Mouse (Mus musculus): ENCODE measurements around the gene Serpina11. TPM values are rescaled to one million over a fixed set of nuclear protein-coding genes. Genes with fewer than 3 reads are reported as not detected.

Serpina11 gene
- polyA plus RNA-seq, 1 experiment from 2014 or later = not detected

DNA sequence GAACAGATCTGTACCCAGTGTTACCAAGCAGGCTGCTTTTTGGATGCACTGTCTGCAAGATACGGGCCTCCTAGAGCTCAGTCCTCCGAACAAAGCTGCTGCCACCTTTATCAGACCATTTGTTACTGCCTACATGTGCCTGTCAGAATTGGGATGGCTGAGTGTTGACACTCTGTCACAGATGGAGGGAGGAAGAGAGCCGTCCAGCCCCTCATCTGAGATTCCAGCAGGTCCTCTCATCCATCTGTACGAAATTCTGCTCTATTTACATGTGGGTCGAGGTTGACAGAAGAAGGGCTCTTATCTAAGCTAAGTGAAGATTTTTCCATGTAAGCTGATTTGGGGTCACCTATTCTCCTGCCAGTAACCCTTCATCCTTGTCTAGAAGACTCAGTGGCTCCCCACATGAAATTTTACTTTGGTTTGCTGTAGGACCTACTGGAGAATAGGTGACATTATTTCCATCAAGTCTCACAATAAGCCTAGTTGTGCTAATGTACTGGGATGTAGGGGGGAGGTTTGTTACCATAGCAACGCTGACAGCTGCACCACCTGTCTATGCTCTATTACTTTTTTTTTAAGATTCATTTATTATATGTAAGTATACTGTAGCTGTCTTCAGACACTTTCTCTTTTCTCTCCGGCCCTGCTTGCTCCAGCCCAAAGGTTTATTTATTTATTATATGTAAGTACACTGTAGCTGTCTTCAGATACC is 8.0 kb downstream of the Serpina11 start:
- Histone ChIP-seq H3K4me3 (ENCODE audit: low read length) (no peak overlapping the region), H3K27ac (ENCODE audit: low read depth, low read length) (no peak overlapping the region), H3K9ac (ENCODE audit: low read depth, low read length) (no peak overlapping the region), H3K4me2 (ENCODE audit: low read length) (no peak overlapping the region), H3K27me3 (replicated peaks; ENCODE audit: control insufficient read depth, insufficient read depth, low read length) (no peaks in the 10 kb centered on the region), H3K9me3 (ENCODE audit: control insufficient read depth, low read length) (no peaks in the 10 kb centered on the region), H3K36me3 (ENCODE audit: control insufficient read depth, insufficient read depth, low read length) (no peaks in the 10 kb centered on the region), H3K4me1 (ENCODE audit: control insufficient read depth, insufficient read depth, low read depth, low read length) (no peaks in the 10 kb centered on the region)
- peak; percentile 73 for ATAC-seq
- 72% methylated on average over 7 of the region's 7 CpGs for WGBS

DNA sequence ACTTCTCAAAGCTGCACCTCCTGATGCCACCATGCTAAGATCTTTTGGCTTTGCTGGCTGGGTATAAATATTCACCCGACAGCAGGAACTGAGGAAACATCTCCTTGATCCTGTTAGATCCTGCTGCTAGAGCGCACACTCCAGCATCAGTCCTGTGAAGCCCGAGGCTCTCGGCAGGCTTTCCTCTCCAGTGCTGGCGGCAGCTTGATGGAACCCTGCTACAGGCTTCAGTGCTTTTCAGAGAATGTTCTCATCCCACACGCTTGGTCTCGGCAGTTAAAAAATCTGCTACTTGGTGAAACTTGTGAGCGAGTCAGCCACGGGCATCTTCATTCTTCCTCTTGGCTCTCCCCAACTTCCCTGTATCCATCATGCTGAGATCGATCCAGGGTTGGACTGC is 11.5 kb downstream of the Serpina11 start:
- Histone ChIP-seq H3K4me1 (ENCODE audit: control insufficient read depth, insufficient read depth, low read depth, low read length) (no peaks in the 10 kb centered on the region), H3K4me2 (ENCODE audit: low read length) (no peak overlapping the region), H3K27me3 (replicated peaks; ENCODE audit: control insufficient read depth, insufficient read depth, low read length) (no peaks in the 10 kb centered on the region), H3K9ac (ENCODE audit: low read depth, low read length) (no peak overlapping the region), H3K36me3 (ENCODE audit: control insufficient read depth, insufficient read depth, low read length) (no peaks in the 10 kb centered on the region), H3K27ac (ENCODE audit: low read depth, low read length) (no peak overlapping the region), H3K9me3 (ENCODE audit: control insufficient read depth, low read length) (no peaks in the 10 kb centered on the region), H3K4me3 (ENCODE audit: low read length) (no peak overlapping the region)
- 90% methylated on average over 10 of the region's 10 CpGs for WGBS
- no peak for ATAC-seq

DNA sequence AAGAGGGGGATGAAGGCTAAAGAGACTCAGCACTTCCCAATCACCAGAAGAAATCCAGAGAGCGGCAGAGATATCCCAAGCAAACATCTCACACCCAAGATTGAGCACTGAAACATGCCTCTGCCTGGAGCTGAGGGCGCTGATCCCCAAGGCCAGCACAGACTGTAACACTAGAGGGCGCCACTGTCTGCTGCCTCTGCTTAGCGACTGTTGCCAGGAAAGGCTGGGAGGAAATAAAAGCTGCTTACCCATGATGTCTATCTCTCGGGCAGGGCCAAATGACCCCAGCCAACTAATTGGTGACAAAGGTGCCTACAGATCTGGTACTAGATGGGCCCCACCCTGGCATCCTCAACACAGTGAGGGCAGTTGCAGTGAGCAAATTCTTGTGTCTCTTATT is 11.9 kb downstream of the Serpina11 start:
- 27% methylated on average over 5 of the region's 5 CpGs for WGBS

DNA sequence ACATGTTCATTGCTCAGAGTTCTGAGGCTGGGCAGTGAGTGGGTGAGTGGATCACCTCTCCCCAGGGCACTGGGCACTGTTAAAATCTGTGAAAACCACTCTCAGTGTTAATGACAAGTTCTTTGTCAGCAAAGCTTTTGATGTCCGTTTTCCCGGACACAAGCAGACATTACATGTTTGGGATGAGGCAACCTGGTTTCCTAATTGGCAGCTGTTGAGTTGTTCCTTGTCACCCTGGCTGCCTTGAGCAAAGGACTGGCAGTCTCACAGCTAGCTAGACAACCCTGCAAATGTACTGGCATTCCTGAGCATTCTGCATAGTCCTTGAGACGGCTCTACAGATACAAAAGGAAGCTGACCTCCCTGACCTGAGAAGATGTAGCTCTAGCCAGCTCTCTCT is 12.7 kb downstream of the Serpina11 start:
- no peak overlapping the region for H3K4me3 ChIP-seq (ENCODE audit: low read length)
- 51% methylated on average over 3 of the region's 3 CpGs for WGBS
- no peak overlapping the region for H3K27ac ChIP-seq (ENCODE audit: low read depth, low read length)
- no peaks in the 10 kb centered on the region for H3K9me3 ChIP-seq (ENCODE audit: control insufficient read depth, low read length)
- H3K9ac ChIP-seq (ENCODE audit: low read depth, low read length) = no peak overlapping the region
- no peaks in the 10 kb centered on the region for H3K27me3 ChIP-seq (replicated peaks; ENCODE audit: control insufficient read depth, insufficient read depth, low read length)
- H3K4me1 ChIP-seq (ENCODE audit: control insufficient read depth, insufficient read depth, low read depth, low read length) = no peaks in the 10 kb centered on the region
- H3K4me2 ChIP-seq (ENCODE audit: low read length) = no peak overlapping the region
- H3K36me3 ChIP-seq (ENCODE audit: control insufficient read depth, insufficient read depth, low read length) = no peaks in the 10 kb centered on the region
- no peak for ATAC-seq

More for the DNA sequence above, 11.9 kb downstream of the Serpina11 start:
- Histone ChIP-seq H3K36me3 (ENCODE audit: control insufficient read depth, insufficient read depth, low read length) (no peaks in the 10 kb centered on the region), H3K27me3 (replicated peaks; ENCODE audit: control insufficient read depth, insufficient read depth, low read length) (no peaks in the 10 kb centered on the region), H3K9me3 (ENCODE audit: control insufficient read depth, low read length) (no peaks in the 10 kb centered on the region), H3K9ac (ENCODE audit: low read depth, low read length) (no peak overlapping the region), H3K4me3 (ENCODE audit: low read length) (no peak overlapping the region), H3K4me2 (ENCODE audit: low read length) (no peak overlapping the region), H3K4me1 (ENCODE audit: control insufficient read depth, insufficient read depth, low read depth, low read length) (no peaks in the 10 kb centered on the region), H3K27ac (ENCODE audit: low read depth, low read length) (no peak overlapping the region)
- no peak for ATAC-seq

DNA sequence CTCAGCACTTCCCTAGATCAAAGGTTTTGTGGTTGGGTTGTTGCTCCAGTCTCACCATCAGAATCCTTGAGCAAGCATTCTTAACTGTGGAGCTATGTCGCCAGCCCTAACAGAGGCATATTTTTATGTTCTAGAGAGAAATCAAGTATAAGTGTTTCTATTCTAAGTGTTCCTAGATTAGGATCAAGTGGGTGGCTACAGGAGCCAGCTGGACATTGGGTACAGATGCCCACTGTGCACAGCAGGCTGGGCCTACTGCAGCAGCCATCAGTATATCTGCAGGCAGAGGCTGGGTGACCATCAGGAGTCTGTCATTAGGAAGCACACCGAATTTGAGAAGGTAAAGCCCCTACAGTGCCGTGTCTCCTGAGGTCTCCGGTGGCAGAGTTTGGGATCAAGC is 18.7 kb downstream of the Serpina11 start:
- no peak overlapping the region for H3K9ac ChIP-seq (ENCODE audit: low read depth, low read length)
- no peaks in the 10 kb centered on the region for H3K36me3 ChIP-seq (ENCODE audit: control insufficient read depth, insufficient read depth, low read length)
- H3K4me1 ChIP-seq (ENCODE audit: control insufficient read depth, insufficient read depth, low read depth, low read length) = no peaks in the 10 kb centered on the region
- no peak overlapping the region for H3K27ac ChIP-seq (ENCODE audit: low read depth, low read length)
- peaks cover 6% of the 10 kb centered on the region; the same call in 1 of the 2 replicates for H3K9me3 ChIP-seq (ENCODE audit: control insufficient read depth, low read length)
- WGBS = 95% methylated on average over 4 of the region's 4 CpGs
- no peak overlapping the region for H3K4me3 ChIP-seq (ENCODE audit: low read length)
- H3K27me3 ChIP-seq (replicated peaks; ENCODE audit: control insufficient read depth, insufficient read depth, low read length) = no peaks in the 10 kb centered on the region
- H3K4me2 ChIP-seq (ENCODE audit: low read length) = no peak overlapping the region
- ATAC-seq = no peak

DNA sequence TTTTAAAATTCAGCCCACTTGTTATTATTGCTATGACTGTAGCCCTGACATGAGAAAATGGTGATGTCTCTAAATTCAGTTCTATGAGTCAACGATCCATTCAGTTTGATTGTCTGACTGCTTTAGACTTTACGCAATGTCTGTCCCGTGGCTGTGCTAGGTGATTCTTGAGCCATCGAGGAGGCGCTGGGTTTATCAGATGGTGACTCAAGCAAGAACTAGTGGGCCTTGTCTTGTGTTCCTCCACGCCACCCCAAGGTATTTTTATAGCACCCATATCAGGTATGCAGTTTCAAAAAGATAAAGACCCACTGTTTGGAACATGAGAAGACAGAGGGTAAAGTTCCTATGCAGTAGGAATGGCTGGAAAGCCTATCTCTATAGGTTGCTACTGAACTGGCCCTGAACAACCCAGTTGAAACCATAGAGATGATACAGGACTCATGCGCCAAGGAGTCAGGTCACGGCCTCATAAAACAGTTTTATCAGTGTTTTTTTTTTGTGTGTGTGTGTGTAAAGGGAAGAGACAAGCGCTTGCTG is 20.1 kb downstream of the Serpina11 start:
- ATAC-seq = no peak
- no peak overlapping the region for H3K4me2 ChIP-seq (ENCODE audit: low read length)
- no peaks in the 10 kb centered on the region for H3K27me3 ChIP-seq (replicated peaks; ENCODE audit: control insufficient read depth, insufficient read depth, low read length)
- no peak overlapping the region for H3K4me3 ChIP-seq (ENCODE audit: low read length)
- no peaks in the 10 kb centered on the region for H3K36me3 ChIP-seq (ENCODE audit: control insufficient read depth, insufficient read depth, low read length)
- no peak overlapping the region for H3K9ac ChIP-seq (ENCODE audit: low read depth, low read length)
- 93% methylated on average over 9 of the region's 9 CpGs for WGBS
- no peak overlapping the region for H3K27ac ChIP-seq (ENCODE audit: low read depth, low read length)
- H3K4me1 ChIP-seq (ENCODE audit: control insufficient read depth, insufficient read depth, low read depth, low read length) = no peaks in the 10 kb centered on the region
- peaks cover 6% of the 10 kb centered on the region; the same call in 1 of the 2 replicates for H3K9me3 ChIP-seq (ENCODE audit: control insufficient read depth, low read length)

DNA sequence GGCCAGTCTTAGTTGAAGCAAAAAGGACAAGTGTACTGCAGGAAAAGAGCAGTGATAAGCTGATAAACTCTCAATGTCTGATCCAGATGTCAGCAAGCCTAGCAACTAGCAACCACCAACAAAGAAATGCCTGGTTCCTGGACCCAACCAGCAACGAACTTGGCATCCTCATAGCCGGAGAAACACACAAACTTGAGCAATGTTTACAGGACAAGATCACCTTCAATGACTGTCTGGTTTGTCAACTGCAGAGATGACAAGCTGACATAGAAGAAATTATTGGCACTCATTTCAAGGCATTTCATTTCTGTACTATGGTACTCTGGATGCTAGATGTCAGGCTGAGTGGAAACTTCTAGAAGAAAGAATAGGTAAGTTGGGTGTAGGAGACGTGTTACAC is 23.0 kb downstream of the Serpina11 start:
- H3K9ac ChIP-seq (ENCODE audit: low read depth, low read length) = no peak overlapping the region
- no peak overlapping the region for H3K4me3 ChIP-seq (ENCODE audit: low read length)
- H3K4me2 ChIP-seq (ENCODE audit: low read length) = no peak overlapping the region
- H3K36me3 ChIP-seq (ENCODE audit: control insufficient read depth, insufficient read depth, low read length) = no peaks in the 10 kb centered on the region
- ATAC-seq = no peak
- H3K9me3 ChIP-seq (ENCODE audit: control insufficient read depth, low read length) = peaks cover 6% of the 10 kb centered on the region; the same call in 1 of the 2 replicates
- H3K27me3 ChIP-seq (replicated peaks; ENCODE audit: control insufficient read depth, insufficient read depth, low read length) = no peaks in the 10 kb centered on the region
- H3K4me1 ChIP-seq (ENCODE audit: control insufficient read depth, insufficient read depth, low read depth, low read length) = no peaks in the 10 kb centered on the region
- WGBS = 69% methylated on average over 3 of the region's 3 CpGs
- H3K27ac ChIP-seq (ENCODE audit: low read depth, low read length) = no peak overlapping the region

DNA sequence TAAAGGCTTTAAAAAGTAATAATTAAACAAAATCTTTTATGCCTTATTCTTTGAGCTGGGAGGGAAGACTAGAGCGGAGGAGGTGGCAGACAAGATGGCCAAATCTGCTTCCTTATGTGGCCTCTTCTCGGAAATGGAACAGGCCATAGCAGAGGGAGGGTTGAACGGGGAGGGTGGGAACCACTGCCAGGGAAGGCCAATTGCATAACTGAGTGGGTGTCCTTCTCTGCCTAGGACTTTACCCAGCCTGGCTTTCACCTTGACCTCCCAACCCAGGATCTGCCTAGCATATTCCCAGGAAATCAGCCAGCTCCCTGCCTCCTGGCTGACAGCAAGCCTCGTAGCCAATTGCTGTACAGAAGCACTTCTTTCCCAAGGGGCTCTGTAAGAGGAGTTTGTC is 26.5 kb downstream of the Serpina11 start:
- no peak overlapping the region for H3K27ac ChIP-seq (ENCODE audit: low read depth, low read length)
- no peaks in the 10 kb centered on the region for H3K4me1 ChIP-seq (ENCODE audit: control insufficient read depth, insufficient read depth, low read depth, low read length)
- H3K9ac ChIP-seq (ENCODE audit: low read depth, low read length) = no peak overlapping the region
- no peak for ATAC-seq
- H3K9me3 ChIP-seq (ENCODE audit: control insufficient read depth, low read length) = no peaks in the 10 kb centered on the region
- 91% methylated on average over 4 of the region's 4 CpGs for WGBS
- no peaks in the 10 kb centered on the region for H3K27me3 ChIP-seq (replicated peaks; ENCODE audit: control insufficient read depth, insufficient read depth, low read length)
- no peaks in the 10 kb centered on the region for H3K36me3 ChIP-seq (ENCODE audit: control insufficient read depth, insufficient read depth, low read length)
- no peak overlapping the region for H3K4me3 ChIP-seq (ENCODE audit: low read length)
- no peak overlapping the region for H3K4me2 ChIP-seq (ENCODE audit: low read length)

DNA sequence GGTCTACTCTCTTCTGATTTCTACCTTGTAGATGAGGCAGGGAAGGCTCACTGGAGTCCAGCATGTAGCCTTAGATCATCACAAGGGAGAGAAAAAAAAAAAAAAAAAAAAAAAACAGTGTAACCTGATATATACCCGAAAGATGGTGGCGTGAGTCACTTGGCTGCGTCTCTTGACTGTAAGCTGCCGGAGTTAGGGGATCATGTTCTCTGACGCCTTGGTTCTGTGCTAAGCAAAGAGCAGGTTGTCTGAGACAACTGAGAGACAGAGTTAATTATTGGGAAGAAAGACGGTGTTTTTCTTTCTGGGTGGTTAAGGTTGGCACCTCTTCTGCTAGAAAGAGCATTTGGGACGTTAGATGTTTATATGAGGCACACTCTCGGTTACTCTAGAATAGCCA is 26.9 kb downstream of the Serpina11 start:
- Histone ChIP-seq H3K27me3 (replicated peaks; ENCODE audit: control insufficient read depth, insufficient read depth, low read length) (no peaks in the 10 kb centered on the region), H3K4me2 (ENCODE audit: low read length) (no peak overlapping the region), H3K9ac (ENCODE audit: low read depth, low read length) (no peak overlapping the region), H3K4me3 (ENCODE audit: low read length) (no peak overlapping the region), H3K36me3 (ENCODE audit: control insufficient read depth, insufficient read depth, low read length) (no peaks in the 10 kb centered on the region), H3K4me1 (ENCODE audit: control insufficient read depth, insufficient read depth, low read depth, low read length) (no peaks in the 10 kb centered on the region), H3K27ac (ENCODE audit: low read depth, low read length) (no peak overlapping the region), H3K9me3 (ENCODE audit: control insufficient read depth, low read length) (no peaks in the 10 kb centered on the region)
- WGBS = 92% methylated on average over 8 of the region's 8 CpGs
- ATAC-seq = no peak
